Mouse (Mus musculus) cortical plate, adult 2 months (tissue): Measurements from ENCODE around the gene Snx3.

Experiments used
- CTCF ChIP-seq: fragments of 200-500 bp; IDR thresholded peaks from 2 replicates; pipeline ENCODE4 v1.5.1; 2011; ENCODE audit warnings: mild to moderate bottlenecking, control low read depth, low read length; ENCODE audit not compliant: insufficient read depth; ENCODE audit errors: extremely low read depth
- POLR2A ChIP-seq: fragments of 200-500 bp; IDR thresholded peaks from 2 replicates; pipeline ENCODE4 v1.6.1; 2011; ENCODE audit warnings: mild to moderate bottlenecking, low read length, control low read depth; ENCODE audit not compliant: insufficient read depth; ENCODE audit errors: extremely low read depth

GRCm38 (mm10) chr10:42478341-42478720 lies 23.5 kb upstream of the Snx3 start, which contains the start of gene Afg1l:
- peak; percentile 76 for TF ChIP-seq POLR2A
- no peak for TF ChIP-seq CTCF
